Mouse (Mus musculus): Measurements from ENCODE around the gene Mybpc2. TPM values are rescaled to one million over a fixed set of nuclear protein-coding genes. Genes with fewer than 3 reads are reported as not detected.

The Mybpc2 gene
- 3.7 and 7.9 TPM in 2 replicates for total RNA-seq (2017)

DNA sequence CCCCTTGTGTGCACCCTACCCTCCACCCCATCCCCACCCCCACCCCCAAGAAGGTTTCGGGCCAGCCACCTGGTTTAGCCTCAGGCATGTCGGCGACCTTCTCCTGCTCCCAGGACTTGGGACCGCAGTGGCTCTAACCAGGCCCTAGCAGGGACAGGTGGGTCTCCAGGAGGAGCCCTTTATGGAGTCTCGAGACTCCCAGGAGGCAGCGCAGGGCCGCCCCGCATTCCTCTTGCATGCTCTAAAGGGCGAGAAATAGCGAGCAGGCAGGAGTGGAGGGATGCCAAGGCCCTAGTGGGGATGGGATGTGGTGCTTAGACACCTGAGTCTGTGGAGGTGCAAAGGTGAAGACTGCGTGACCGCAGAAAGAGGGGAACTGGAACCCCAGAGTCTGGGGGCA is at the start of gene Mybpc2:
Mybpc2 (minus strand) TSS at position 155 of the 400 bp plus-strand sequence.
- no peak for ATAC-seq (ENCODE audit: extremely low read depth, insufficient number of reproducible peaks, low FRiP score, poor library complexity, severe bottlenecking)

DNA sequence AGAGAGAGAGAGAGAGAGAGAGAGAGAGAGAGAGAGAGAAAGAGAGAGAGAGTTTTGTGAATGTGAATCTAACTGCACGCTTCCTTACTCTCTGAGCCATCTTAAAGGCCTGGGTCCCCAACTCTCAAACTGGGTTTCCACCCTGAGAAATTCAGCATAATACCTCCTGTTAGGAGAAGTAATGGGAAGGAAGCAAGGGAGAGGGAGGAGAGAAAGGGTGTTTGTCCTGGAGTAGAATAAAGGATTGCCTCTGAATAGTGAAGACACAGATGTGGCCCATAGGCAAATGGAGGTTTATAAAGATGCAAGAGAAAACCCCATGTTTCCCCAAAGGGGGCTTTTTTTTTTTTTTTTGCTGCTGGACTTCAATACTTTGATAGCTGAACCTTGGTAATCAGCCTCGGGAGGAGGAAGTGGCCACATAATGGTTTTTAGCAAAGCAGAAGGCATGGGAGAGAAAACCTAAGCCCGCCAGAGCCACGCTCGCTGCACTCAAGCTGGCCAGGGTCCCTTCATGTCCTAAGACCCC is 48.6 kb upstream of the Mybpc2 start:
- ATAC-seq (ENCODE audit: extremely low read depth, insufficient number of reproducible peaks, low FRiP score, poor library complexity, severe bottlenecking) = no peak

DNA sequence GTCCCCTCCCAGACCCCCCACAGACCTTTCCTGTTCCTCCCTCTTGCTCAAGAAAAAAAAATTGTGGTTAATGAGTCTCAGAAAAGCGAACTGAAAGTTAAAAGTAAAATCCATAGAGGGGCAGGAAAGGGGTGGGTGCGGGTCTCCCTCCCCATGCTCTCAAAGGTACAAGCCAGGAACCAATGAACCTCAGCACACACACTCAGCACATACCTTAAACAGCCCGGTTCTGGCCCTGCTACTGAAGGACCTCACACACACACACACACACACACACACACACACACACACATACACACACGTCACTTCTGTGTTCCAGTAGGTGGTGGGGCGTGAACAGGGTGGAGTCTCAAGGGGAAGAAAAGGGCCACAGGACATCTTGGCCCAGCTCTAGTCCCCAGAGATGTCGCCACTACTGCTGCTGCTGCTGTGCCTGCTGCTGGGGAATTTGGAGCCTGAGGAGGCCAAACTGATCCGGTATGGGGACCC is 47.8 kb upstream of the Mybpc2 start, which contains the start of gene Napsa:
Napsa (plus strand) TSS at position 168 of the 489 bp plus-strand sequence.
- ATAC-seq (ENCODE audit: extremely low read depth, insufficient number of reproducible peaks, low FRiP score, poor library complexity, severe bottlenecking) = peak; percentile 89

DNA sequence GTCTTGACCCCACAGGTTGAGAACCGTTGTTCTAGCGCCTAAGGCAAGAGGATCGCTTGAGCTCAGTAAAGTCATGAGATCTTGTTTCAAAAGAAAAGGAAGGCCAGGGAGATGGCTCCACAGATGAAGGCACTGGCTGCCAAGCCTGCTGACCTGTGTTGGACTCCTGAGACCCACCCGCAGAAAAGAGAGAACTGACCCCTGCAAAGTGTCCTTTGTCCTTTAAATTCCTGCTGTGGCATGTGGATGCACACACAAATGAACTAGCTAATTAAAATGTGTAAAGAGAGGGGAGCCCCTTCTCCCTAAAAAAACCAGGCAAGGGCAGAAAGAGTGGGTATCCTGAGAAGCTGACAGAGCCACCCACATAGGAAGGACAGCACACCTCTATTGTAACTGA is 47.4 kb upstream of the Mybpc2 start:
- ATAC-seq (ENCODE audit: extremely low read depth, insufficient number of reproducible peaks, low FRiP score, poor library complexity, severe bottlenecking) = no peak

DNA sequence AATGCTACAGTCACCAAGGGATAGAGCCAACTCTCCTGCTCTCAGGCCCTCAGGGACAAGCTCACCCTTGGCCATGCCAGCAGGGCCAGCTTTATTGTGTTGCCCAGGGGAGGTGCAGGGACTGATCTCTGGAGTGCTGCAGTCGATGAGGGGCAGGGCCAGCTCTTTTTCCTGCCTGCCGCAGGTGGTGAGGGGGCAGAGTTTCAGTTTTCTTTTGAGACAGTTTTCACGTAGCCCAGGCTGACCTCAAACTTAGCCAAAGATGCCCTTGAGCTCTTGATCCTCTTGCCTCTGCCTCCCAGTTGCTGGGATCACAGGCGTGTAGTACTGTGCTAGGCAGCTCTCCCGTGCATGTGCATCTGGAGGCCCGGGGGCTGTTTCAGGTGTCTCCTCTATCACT is 46.5 kb upstream of the Mybpc2 start:
- ATAC-seq (ENCODE audit: extremely low read depth, insufficient number of reproducible peaks, low FRiP score, poor library complexity, severe bottlenecking) = no peak

DNA sequence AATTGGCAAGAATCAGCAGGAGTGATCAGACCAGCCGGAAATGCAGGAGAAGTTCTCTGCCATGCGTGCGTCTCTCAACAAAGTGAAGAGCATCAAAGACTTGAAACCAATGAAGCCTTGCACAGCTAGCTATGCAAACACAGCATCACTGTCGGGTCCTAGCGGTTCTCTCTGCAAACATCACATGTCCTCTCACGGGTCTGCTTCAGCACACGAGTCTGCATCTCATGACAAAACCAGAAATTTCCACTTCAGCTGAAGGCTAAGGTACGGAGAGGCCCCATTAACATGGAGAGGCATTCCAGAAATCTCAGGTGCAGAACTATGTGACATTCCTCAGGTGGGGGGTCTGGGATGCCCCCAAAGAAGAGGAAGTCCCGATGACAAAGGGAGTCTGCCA is 44.3 kb upstream of the Mybpc2 start:
- ATAC-seq (ENCODE audit: extremely low read depth, insufficient number of reproducible peaks, low FRiP score, poor library complexity, severe bottlenecking) = no peak

DNA sequence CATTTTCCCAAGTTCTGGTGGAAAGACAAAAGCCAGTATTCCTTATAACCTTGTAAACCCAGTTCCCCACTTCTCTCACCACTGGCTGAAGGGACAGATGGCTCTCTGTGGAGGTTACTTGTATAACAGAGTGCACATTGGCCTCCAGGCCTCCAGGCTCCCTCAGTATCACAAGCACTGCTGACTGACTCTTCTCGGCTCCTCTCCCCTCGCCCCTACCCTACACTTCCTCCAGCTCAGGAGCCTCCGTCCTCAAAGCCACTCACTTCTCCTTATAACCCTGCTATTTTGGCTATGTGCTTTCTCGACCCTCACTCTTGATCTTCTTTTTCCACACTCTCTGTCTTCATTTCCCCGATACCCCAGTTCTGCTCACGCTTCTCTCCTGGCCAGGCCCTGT is 41.0 kb upstream of the Mybpc2 start:
- no peak for ATAC-seq (ENCODE audit: extremely low read depth, insufficient number of reproducible peaks, low FRiP score, poor library complexity, severe bottlenecking)

DNA sequence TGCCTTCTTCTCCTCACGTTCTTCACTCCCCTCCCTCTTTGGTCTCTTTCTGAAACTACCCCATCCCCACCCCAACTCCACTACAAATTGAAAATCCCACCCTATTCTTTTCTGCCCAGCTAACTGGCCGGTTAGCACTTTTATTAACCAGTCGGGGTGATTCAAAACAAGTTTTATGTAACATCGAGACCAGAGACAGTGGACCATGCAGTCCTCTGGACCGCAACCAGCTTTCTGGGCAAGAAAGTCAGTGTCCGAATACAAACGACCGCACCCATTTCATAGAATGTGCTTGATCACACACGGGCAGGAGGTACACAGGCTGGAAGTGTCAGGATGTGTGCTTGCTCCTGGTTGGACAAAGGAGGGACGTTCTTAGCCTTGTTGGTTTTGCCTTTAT is 40.0 kb upstream of the Mybpc2 start:
- ATAC-seq (ENCODE audit: extremely low read depth, insufficient number of reproducible peaks, low FRiP score, poor library complexity, severe bottlenecking) = no peak

DNA sequence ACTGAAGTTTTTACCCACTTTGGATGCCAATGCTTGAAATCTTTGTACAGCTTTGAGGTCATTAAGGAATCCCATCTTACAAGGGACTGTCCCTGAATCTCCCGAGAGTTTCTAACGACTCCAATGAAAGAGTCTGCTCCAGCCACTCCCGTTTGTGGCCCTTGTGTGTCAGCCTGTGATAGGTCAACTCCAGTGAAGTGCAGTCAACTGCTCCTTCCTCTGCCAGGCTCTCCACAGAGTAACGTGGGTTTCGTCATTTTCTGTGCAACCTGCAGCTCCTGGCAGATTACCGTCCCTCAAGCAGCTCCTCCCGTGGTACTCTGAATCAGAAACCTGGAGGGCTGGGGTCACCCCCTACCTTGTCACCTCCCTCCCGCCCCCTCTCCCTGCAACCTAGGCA is 38.8 kb upstream of the Mybpc2 start:
- ATAC-seq (ENCODE audit: extremely low read depth, insufficient number of reproducible peaks, low FRiP score, poor library complexity, severe bottlenecking) = no peak

DNA sequence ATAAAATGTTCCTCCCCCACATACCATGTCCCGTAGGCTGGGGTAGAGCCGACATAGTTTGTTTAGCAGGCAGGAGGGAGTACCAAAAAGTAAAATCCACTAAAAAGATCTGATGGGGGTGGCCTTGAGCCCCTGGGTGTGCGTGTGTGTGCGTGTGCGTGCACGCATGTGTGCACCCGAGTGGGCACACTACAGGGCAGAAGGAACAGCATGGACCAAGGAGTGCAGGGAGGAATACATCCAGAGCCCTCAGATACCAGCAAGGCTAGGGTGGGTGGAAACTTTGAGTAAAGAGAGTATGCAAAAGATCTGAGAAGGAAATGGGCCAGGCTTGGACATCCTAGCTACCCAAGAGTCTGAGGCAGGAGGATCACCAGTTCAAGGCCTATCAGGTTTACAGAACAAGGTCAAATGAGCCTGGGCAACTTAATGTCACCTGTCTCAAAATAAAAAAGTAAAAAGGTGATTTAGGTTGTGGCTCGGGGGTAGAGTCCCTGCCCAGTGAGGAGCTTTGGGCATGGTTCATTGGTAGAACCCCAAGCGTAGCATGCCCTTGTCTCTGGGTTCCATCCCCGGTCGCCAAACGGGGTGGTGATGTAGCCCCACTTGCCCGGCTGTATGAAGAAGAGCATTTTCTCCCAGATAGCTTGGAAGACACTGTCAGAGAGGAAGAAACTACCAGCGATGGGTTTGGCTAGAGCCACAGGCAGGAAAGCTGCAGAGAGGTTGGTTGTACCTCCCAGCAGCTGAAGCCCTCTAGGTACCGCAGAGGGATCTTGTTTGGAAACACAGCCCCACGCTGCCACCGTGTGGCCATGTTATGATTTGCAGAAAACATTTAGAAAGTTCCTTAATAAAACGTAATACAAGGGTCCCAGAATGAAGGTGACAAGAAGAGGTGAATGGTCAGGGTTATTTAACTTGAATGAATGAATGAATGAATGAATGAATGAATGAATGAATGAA is 36.3 kb upstream of the Mybpc2 start:
- peak; percentile 89 for ATAC-seq (ENCODE audit: extremely low read depth, insufficient number of reproducible peaks, low FRiP score, poor library complexity, severe bottlenecking)

DNA sequence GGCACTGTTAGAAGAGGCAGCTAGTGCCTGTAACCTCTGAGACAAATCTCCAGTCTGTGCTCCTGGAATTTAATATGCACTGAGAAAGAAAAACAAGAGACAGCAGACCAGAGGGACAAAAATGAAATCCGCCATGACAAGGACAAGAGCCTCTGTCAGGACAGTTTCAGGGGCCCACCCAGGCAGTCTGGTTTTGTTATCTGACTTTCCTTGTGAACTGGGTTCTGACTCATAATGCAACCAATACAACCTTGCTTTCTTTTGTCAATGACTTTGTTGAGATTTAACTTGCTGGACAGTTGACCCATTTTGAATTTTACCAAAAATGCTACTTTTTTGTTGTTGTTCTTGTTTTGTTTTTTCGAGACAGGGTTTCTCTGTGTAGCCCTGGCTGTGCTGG is 33.2 kb upstream of the Mybpc2 start:
- ATAC-seq (ENCODE audit: extremely low read depth, insufficient number of reproducible peaks, low FRiP score, poor library complexity, severe bottlenecking) = no peak

DNA sequence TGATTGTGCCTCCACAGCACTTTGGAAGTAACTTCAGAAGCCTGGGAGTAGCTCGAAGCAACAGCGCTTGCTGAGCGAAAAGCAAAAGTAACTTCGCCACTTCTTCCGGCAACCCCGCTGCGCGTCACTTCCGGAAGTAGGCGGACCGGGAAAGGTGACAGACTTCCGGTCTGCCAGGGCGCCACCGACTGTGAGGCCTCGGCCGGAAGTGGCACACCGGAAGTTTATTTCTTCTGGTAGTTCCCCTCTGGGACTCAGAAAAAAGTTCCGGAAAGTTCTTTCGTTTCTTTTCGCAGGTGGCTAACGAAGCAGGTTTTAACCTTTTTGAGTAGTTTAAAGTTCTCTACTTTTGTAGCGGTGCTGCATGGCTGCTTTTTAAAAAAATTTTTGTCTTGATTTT is 29.4 kb upstream of the Mybpc2 start, which contains the start of gene Nr1h2:
Nr1h2 (minus strand) TSS at position 126 of the 400 bp plus-strand sequence.
- peak; percentile 85 for ATAC-seq (ENCODE audit: extremely low read depth, insufficient number of reproducible peaks, low FRiP score, poor library complexity, severe bottlenecking)

DNA sequence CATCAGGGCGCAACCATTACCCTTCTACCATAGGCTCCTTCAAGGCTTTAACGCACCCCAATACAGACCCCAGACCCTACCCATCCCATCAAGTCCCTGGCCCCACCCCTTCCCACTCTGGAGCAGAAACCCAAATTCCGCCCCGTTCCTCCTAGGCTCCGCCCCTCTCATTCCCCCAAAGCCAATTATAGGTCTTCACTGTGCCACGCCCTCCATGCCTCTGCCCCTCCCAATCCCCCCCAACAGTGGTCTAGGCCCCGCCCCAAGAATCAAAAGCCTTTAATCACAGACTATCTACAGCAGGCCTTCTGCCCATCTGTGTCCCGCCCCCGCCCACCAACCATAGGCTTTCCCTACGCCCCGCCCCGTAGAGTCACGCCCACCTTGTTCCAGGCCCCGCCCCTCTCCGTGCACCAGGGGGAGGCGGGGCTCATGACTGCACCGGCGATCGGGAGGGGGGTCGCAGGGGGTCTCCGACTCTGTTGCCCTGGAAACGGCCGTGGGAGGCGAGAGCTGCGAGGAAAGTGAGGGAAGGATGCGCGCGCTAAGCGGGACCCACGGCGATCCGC is 28.8 kb upstream of the Mybpc2 start:
- ATAC-seq (ENCODE audit: extremely low read depth, insufficient number of reproducible peaks, low FRiP score, poor library complexity, severe bottlenecking) = peak; percentile 31; the same call in 1 of the 2 replicates

DNA sequence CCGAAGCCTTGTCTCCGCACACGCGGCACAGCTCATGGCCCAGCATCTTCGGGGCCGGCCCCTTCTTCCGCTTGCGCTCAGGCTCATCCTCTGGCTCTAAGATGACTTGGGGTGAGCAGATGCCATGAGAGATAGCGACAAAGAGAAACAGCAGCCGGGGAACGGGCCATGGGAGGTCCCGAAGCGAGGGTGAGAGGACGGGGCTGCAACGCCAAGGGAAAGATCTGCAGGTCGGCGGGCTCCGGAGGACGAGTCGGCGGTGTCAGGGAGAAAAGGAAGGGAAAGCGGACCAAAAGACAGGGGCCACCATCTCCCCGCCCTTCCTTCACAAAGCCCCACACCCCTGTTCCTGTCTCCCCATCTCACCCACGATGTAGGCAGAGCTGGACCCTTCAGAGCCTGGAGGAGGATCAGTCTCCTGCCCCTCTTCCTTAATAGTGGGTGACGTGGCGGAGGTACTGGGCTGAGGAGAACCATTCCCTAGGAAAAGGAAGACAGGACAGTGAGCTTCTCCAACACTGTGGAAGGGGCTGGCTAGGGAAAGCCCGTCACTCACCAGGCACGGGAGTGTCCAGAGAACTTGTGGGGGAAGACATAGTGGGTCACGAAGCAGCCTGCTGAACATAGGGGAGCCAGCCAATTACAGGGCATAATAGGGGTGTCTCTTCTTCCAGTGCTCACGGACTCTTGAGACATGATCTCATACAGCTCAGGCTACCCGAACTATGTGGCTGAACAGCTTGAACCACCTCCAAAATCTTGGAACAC is 27.9 kb upstream of the Mybpc2 start:
- no peak for ATAC-seq (ENCODE audit: extremely low read depth, insufficient number of reproducible peaks, low FRiP score, poor library complexity, severe bottlenecking)

DNA sequence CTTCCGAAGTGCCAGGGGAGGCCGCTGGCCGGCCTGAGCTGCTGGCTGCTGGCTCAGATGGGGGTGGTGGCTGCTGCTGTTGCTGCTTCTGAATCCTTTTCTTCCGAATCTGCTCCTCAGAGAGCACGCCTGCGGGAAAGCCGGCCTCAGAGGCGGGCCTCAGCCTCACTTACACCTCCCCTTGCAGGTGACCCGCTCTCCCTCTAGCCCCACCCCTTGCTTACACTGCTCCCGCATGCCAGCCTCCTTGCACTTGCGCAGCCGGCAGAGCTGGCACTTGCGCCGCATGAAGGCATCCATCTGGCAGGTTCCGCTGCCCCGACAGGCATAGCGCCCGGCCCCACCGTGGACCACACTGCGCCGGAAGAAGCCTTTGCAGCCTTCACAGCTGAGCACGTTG is 27.3 kb upstream of the Mybpc2 start:
- no peak for ATAC-seq (ENCODE audit: extremely low read depth, insufficient number of reproducible peaks, low FRiP score, poor library complexity, severe bottlenecking)

DNA sequence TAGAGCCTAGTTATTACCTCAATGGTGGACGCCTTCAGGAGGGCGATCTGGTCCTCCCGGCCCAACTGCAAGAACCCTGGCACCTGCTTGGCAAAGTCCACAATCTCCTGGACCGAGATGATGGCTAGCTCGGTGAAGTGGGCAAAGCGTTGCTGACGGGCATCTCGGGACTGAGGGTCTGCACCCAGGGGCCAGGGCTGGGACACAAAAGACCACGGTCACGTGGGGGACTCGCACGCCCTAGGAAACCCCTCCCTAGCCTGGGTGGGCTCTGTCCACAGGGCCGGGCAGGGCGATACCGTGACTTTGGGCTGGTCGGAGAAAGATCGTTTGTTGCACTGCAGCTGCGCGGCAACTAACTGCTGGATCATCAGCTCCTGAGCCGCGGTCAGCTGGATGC is 26.8 kb upstream of the Mybpc2 start:
- ATAC-seq (ENCODE audit: extremely low read depth, insufficient number of reproducible peaks, low FRiP score, poor library complexity, severe bottlenecking) = no peak

DNA sequence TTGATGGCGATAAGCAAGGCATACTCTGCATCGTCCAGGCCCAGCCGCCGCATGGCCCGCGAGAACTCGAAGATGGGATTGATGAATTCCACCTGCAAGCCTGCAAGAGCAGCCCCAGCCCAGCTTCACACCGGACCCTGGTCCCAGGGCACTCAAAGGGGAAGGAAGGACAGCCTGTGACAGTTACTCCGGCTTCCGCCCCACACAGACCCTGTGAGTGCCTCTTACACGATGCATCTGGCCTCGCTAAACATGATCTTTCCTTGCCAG is 25.9 kb upstream of the Mybpc2 start:
- ATAC-seq (ENCODE audit: extremely low read depth, insufficient number of reproducible peaks, low FRiP score, poor library complexity, severe bottlenecking) = no peak

DNA sequence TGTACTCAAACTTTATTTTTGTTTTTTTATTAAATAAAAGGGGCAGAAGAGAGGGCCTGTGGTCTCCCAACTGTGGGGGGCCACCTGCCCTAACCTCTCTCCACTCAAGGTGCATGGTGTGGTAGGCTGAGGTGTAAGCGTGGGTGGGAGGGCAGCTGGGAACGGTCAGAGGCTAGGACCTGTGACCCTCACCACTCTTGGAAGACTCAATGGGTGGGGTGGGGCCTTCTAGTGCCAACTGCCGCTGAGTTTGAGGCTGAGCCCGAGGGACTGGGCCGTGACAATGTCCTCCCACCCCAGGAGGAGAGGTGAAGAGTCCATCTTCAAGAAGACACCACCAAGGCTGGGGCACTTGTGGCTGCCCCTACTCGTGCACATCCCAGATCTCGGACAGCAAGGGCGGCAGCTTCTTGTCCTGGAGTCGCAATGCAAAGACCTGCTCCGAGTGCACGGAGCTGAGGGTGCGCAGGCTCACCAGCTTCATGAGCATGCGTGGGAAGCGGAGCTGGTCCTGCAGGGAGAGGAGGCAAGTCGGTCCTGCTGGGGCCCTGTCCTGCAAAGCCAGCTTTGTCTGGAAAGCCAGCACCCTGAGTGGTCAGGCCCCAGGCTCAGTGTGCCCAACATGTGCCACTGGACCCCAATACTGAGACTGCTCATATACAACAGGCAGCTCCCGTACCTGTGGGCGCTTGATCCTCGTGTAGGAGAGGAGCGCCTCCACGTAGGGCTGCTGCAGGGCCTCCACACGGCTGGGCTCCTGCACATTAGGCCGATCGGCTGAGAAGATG is 25.4 kb upstream of the Mybpc2 start:
- ATAC-seq (ENCODE audit: extremely low read depth, insufficient number of reproducible peaks, low FRiP score, poor library complexity, severe bottlenecking) = no peak
